Mouse (Mus musculus): ENCODE measurements around the gene Cel. TPM values are rescaled to one million over a fixed set of nuclear protein-coding genes. Genes with fewer than 3 reads are reported as not detected.

The Cel gene
- polyA plus RNA-seq, 2 experiments, result 0.19 to 0.39 TPM

- no peaks in the 10 kb centered on the region for H3K4me1 ChIP-seq (replicated peaks; ENCODE audit: control insufficient read depth in 2 of 2, insufficient read depth in 2 of 2, low read length in 1 of 2)
- no peak within 1 kb of the TSS for H3K9ac ChIP-seq (replicated peaks)
- H3K36me3 ChIP-seq (replicated peaks; ENCODE audit: control insufficient read depth, insufficient read depth, low read depth), result no peaks in the 10 kb centered on the region
- H3K4me2 ChIP-seq (ENCODE audit: low read depth), result no peak within 1 kb of the TSS
- no peak for ATAC-seq (ENCODE audit: insufficient read depth)
- no peak within 1 kb of the TSS for H3K27ac ChIP-seq
- H3K4me3 ChIP-seq (ENCODE audit: insufficient read depth in 1 of 2, low read depth in 2 of 2, low read length in 2 of 2), result no peak within 1 kb of the TSS
- no peaks in the 10 kb centered on the region; the same call in 1 of the 2 replicates for H3K27me3 ChIP-seq (ENCODE audit: control insufficient read depth, insufficient read depth, low read length)
- WGBS (ENCODE audit: insufficient replicate concordance), result 55% methylated on average over 3 of the region's 3 CpGs
- H3K9me3 ChIP-seq (ENCODE audit: control insufficient read depth, low read length), result no peaks in the 10 kb centered on the region
- TF ChIP-seq CTCF (IDR thresholded peaks at IDR 0.05; ENCODE audit: low read depth) (no peak), EP300 (IDR thresholded peaks at IDR 0.05; ENCODE audit: low read depth) (no peak)
- no peak for DNase-seq (ENCODE audit: low read depth in 3 of 3, low spot score in 3 of 3)
Observed at GRCm38 (mm10) chr2:28505795-28506194, 57.4 kb downstream of the Cel start, which contains the start of gene Gm10134. Gene Gm10134, plus strand, starts transcription at chr2:28506095.

Small RNA genes lying within 50 kb of the gene (microRNA-seq; reads per million reads assigned to microRNA genes)
- gene Gm22824, result not detected

Other genes starting within 250 kb of the Cel start
- gene Ppp1r26, start 116.6 kb downstream of the Cel start, polyA plus RNA-seq (2012; rRNA removed), result 0.15 and 0.19 TPM in 2 replicates
- 0.04 and 0.11 TPM in 2 replicates for gene Ppp1r26, start 116.6 kb downstream of the Cel start, polyA plus RNA-seq (2014; fragmentation: Nextera tagmentation; extraction: Ambion mirVana)
- gene 1700007K13Rik, start 97.1 kb downstream of the Cel start, polyA plus RNA-seq (2012; rRNA removed), result not detected in 2 replicates
- 0.24 TPM in 1 of 2 replicates, not detected in the other for gene 1700007K13Rik, start 97.1 kb downstream of the Cel start, polyA plus RNA-seq (2014; fragmentation: Nextera tagmentation; extraction: Ambion mirVana)
- gene Mrps2, start 95.3 kb downstream of the Cel start, polyA plus RNA-seq (2012; rRNA removed), result 19.8 and 20.2 TPM in 2 replicates
- gene Mrps2, start 95.3 kb downstream of the Cel start, polyA plus RNA-seq (2014; fragmentation: Nextera tagmentation; extraction: Ambion mirVana), result 21.4 and 24.6 TPM in 2 replicates
- gene Gbgt1, start 66.5 kb downstream of the Cel start, polyA plus RNA-seq (2012; rRNA removed), result 0.31 and 0.52 TPM in 2 replicates
- gene Gbgt1, start 66.5 kb downstream of the Cel start, polyA plus RNA-seq (2014; fragmentation: Nextera tagmentation; extraction: Ambion mirVana), result 0.15 and 0.29 TPM in 2 replicates
- not detected in 2 replicates for gene Gm10134, start 57.3 kb downstream of the Cel start, polyA plus RNA-seq (2012; rRNA removed)
- gene Gm10134, start 57.3 kb downstream of the Cel start, polyA plus RNA-seq (2014; fragmentation: Nextera tagmentation; extraction: Ambion mirVana), result not detected in 2 replicates
- 2.0 and 2.1 TPM in 2 replicates for gene Ralgds, start 50.3 kb downstream of the Cel start, polyA plus RNA-seq (2012; rRNA removed)
- 1.5 and 2.1 TPM in 2 replicates for gene Ralgds, start 50.3 kb downstream of the Cel start, polyA plus RNA-seq (2014; fragmentation: Nextera tagmentation; extraction: Ambion mirVana)
- gene Gtf3c5, start 20.3 kb upstream of the Cel start, polyA plus RNA-seq (2012; rRNA removed), result 10.0 and 11.6 TPM in 2 replicates
- gene Gtf3c5, start 20.3 kb upstream of the Cel start, polyA plus RNA-seq (2014; fragmentation: Nextera tagmentation; extraction: Ambion mirVana), result 7.6 and 9.0 TPM in 2 replicates
- 72.5 and 86.9 TPM in 2 replicates for gene Gfi1b, start 58.6 kb upstream of the Cel start, polyA plus RNA-seq (2012; rRNA removed)
- 89.2 and 107 TPM in 2 replicates for gene Gfi1b, start 58.6 kb upstream of the Cel start, polyA plus RNA-seq (2014; fragmentation: Nextera tagmentation; extraction: Ambion mirVana)
- gene Tsc1, start 77.8 kb upstream of the Cel start, polyA plus RNA-seq (2012; rRNA removed), result 4.5 and 5.4 TPM in 2 replicates
- 5.3 and 7.5 TPM in 2 replicates for gene Tsc1, start 77.8 kb upstream of the Cel start, polyA plus RNA-seq (2014; fragmentation: Nextera tagmentation; extraction: Ambion mirVana)
- 1.3 and 2.2 TPM in 2 replicates for gene Spaca9, start 136.3 kb upstream of the Cel start, polyA plus RNA-seq (2012; rRNA removed)
- 2.0 and 2.5 TPM in 2 replicates for gene Spaca9, start 136.3 kb upstream of the Cel start, polyA plus RNA-seq (2014; fragmentation: Nextera tagmentation; extraction: Ambion mirVana)
- 0.11 and 0.18 TPM in 2 replicates for gene Ak8, start 136.8 kb upstream of the Cel start, polyA plus RNA-seq (2012; rRNA removed)
- gene Ak8, start 136.8 kb upstream of the Cel start, polyA plus RNA-seq (2014; fragmentation: Nextera tagmentation; extraction: Ambion mirVana), result 0.24 and 0.32 TPM in 2 replicates

All from liver, embryonic 14.5 days (tissue).